Mouse (Mus musculus): ENCODE measurements around the gene Scamp1. TPM values are rescaled to one million over a fixed set of nuclear protein-coding genes. Genes with fewer than 3 reads are reported as not detected.

Scamp1 gene
- polyA plus RNA-seq, 1 experiment from 2014 or later: 25.2 TPM

DNA sequence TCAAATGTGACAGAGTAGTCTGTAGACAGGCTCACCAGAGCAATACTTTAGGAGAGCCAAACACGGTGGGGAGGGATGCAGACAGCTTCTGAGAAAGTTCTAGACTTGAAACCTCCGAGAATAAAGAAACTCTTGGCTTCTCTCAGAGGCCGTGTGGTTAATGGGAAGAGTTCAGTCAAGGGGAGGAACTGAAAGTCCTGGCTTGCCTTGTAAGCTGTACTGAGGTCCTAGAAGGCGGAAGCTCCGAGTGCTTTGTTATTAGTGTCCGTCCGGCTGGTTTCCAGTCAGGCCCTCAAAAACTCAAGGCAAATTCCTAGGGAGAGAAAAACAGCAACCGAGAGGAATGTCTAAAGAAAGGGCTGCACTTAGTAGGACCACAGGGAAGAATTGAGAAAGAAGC lies 10.3 kb upstream of the Scamp1 start:
- Histone ChIP-seq H3K4me3 (ENCODE audit: low read depth, low read length) (no peak overlapping the region), H3K4me1 (ENCODE audit: control insufficient read depth, insufficient read depth, low read length) (no peaks in the 10 kb centered on the region), H3K27me3 (replicated peaks; ENCODE audit: control insufficient read depth, insufficient read depth, low read length) (no peaks in the 10 kb centered on the region), H3K4me2 (ENCODE audit: low read depth, low read length) (no peak overlapping the region), H3K36me3 (ENCODE audit: control insufficient read depth, insufficient read depth, low read length) (no peaks in the 10 kb centered on the region), H3K9me3 (ENCODE audit: control insufficient read depth, low read length) (no peaks in the 10 kb centered on the region), H3K27ac (replicated peaks; ENCODE audit: low read depth, low read length) (no peak overlapping the region), H3K9ac (ENCODE audit: low read depth, low read length) (no peak overlapping the region)
- ATAC-seq (ENCODE audit: low read depth) (no peak), DNase-seq (ENCODE audit: low spot score) (no peak)
- 80% methylated on average over 8 of the region's 8 CpGs for WGBS

GRCm38 (mm10) chr13:94294886-94295285 lies 9.2 kb upstream of the Scamp1 start:
- 44% methylated on average over 3 of the region's 3 CpGs for WGBS
- Histone ChIP-seq H3K9ac (ENCODE audit: low read depth, low read length) (no peak overlapping the region), H3K4me2 (ENCODE audit: low read depth, low read length) (no peak overlapping the region), H3K9me3 (ENCODE audit: control insufficient read depth, low read length) (no peaks in the 10 kb centered on the region), H3K27ac (replicated peaks; ENCODE audit: low read depth, low read length) (no peak overlapping the region), H3K4me3 (ENCODE audit: low read depth, low read length) (no peak overlapping the region), H3K36me3 (ENCODE audit: control insufficient read depth, insufficient read depth, low read length) (no peaks in the 10 kb centered on the region), H3K4me1 (ENCODE audit: control insufficient read depth, insufficient read depth, low read length) (no peaks in the 10 kb centered on the region), H3K27me3 (replicated peaks; ENCODE audit: control insufficient read depth, insufficient read depth, low read length) (no peaks in the 10 kb centered on the region)
- DNase-seq (ENCODE audit: low spot score) (no peak), ATAC-seq (ENCODE audit: low read depth) (no peak)

DNA sequence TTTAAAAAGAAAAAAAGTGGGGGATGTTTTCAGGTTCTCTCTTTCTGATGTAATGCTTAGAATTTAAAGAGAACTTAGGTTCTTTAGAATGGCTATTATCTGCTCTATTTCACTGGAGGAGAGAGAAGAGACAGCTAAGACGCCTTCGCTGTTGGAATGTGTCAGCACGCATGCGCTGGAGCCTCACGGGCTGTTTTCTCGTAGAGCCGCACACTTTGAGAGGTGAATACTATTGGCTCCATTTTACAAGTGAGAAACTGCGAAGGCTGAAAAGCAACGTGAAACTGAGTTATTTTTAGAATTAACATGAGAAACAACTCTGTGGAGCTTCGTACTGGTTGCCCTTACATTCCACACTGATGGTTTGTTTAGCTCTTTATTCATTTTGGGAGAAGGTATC lies 8.3 kb upstream of the Scamp1 start:
- Histone ChIP-seq H3K4me3 (ENCODE audit: low read depth, low read length) (no peak overlapping the region), H3K4me1 (ENCODE audit: control insufficient read depth, insufficient read depth, low read length) (no peaks in the 10 kb centered on the region), H3K36me3 (ENCODE audit: control insufficient read depth, insufficient read depth, low read length) (no peaks in the 10 kb centered on the region), H3K27me3 (replicated peaks; ENCODE audit: control insufficient read depth, insufficient read depth, low read length) (no peaks in the 10 kb centered on the region), H3K9me3 (ENCODE audit: control insufficient read depth, low read length) (no peaks in the 10 kb centered on the region), H3K27ac (replicated peaks; ENCODE audit: low read depth, low read length) (no peak overlapping the region), H3K4me2 (ENCODE audit: low read depth, low read length) (no peak overlapping the region), H3K9ac (ENCODE audit: low read depth, low read length) (no peak overlapping the region)
- ATAC-seq (ENCODE audit: low read depth): no peak
- no peak for DNase-seq (ENCODE audit: low spot score)
- 66% methylated on average over 10 of the region's 10 CpGs for WGBS

- Histone ChIP-seq H3K27me3 (replicated peaks; ENCODE audit: control insufficient read depth, insufficient read depth, low read length) (no peaks in the 10 kb centered on the region), H3K4me1 (ENCODE audit: control insufficient read depth, insufficient read depth, low read length) (0 out of 2 replicates have a peak, but pooled peaks cover 5% of the 10 kb centered on the region), H3K4me3 (ENCODE audit: low read depth, low read length) (peak overlapping the region; percentile 97), H3K9me3 (ENCODE audit: control insufficient read depth, low read length) (no peaks in the 10 kb centered on the region), H3K9ac (ENCODE audit: low read depth, low read length) (peak overlapping the region; percentile 94; the same call in 1 of the 2 replicates), H3K27ac (replicated peaks; ENCODE audit: low read depth, low read length) (no peak overlapping the region), H3K36me3 (ENCODE audit: control insufficient read depth, insufficient read depth, low read length) (no peaks in the 10 kb centered on the region), H3K4me2 (ENCODE audit: low read depth, low read length) (peak overlapping the region; percentile 80)
- no peak for DNase-seq (ENCODE audit: low spot score)
- WGBS: 32% methylated on average over 5 of the region's 5 CpGs
- no peak for ATAC-seq (ENCODE audit: low read depth)
Measured at GRCm38 (mm10) chr13:94286195-94286594, 538 bp upstream of the Scamp1 start.

DNA sequence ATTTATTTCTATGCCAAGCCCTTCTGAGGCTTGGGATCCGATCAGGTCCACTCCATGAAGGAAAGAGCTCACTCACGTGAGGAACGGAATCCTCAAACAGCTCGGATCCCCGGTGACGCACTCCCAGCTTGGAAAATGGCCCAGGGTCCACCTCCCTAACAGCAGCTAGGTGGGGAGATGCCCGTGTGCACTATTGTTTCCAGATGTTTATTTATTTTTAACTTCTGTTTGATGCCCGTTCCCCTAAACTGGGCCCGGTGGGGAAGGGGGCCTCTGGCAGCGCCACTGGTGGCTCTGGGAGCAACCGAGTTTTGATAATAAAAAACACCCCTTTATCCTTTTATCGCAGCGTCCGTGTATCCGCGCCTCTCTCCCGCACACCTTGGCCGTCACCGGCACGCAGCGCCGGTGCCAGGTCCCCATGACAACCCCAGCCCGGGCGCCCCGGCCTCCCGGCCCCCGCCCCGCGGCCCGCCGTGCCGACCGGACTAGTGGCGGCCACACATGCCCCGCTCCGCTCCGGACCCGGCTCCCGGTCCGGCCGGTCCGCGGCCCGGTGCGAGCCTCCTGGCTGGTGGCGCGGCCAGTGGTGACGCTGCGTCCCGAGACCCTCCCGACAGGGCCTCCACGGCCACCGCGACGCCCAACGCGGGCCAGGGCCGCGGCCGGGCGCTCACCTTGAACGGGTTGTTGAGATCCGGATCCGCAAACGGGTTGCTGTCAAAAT lies 951 bp downstream of the Scamp1 start:
- H3K9ac ChIP-seq (ENCODE audit: low read depth, low read length): peak overlapping the region; percentile 94
- 0 out of 2 replicates have a peak, but pooled peaks cover 5% of the 10 kb centered on the region for H3K4me1 ChIP-seq (ENCODE audit: control insufficient read depth, insufficient read depth, low read length)
- peak overlapping the region; percentile 84 for H3K27ac ChIP-seq (replicated peaks; ENCODE audit: low read depth, low read length)
- H3K4me2 ChIP-seq (ENCODE audit: low read depth, low read length): peak overlapping the region; percentile 80
- no peaks in the 10 kb centered on the region for H3K27me3 ChIP-seq (replicated peaks; ENCODE audit: control insufficient read depth, insufficient read depth, low read length)
- ATAC-seq (ENCODE audit: low read depth) (no peak; the same call in 1 of the 2 replicates), DNase-seq (ENCODE audit: low spot score) (peak; percentile 65)
- under 1% methylated on average over 30 of the region's 65 CpGs for WGBS
- H3K4me3 ChIP-seq (ENCODE audit: low read depth, low read length): peak overlapping the region; percentile 97
- H3K36me3 ChIP-seq (ENCODE audit: control insufficient read depth, insufficient read depth, low read length): no peaks in the 10 kb centered on the region
- no peaks in the 10 kb centered on the region for H3K9me3 ChIP-seq (ENCODE audit: control insufficient read depth, low read length)

DNA sequence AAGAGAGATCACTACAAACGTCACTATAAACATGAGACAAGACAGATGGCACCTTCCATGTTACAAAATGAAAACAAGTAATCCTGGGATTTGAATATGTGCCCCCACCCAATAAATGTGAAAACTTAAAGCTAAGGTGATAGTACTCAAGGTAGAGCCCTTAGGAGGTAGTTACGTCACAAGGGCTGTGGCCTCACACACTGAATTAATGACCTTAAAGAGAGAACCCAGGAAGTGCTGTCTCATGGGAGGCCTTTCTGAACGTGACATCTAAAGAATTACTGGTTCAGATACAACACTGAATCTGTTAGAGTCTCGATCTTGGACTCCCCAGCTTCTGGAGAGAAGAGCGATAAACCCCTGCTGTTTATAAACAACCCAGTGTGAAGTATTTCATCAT lies 6.2 kb downstream of the Scamp1 start:
- 0 out of 2 replicates have a peak, but pooled peaks cover 5% of the 10 kb centered on the region for H3K4me1 ChIP-seq (ENCODE audit: control insufficient read depth, insufficient read depth, low read length)
- H3K4me3 ChIP-seq (ENCODE audit: low read depth, low read length): no peak overlapping the region
- ATAC-seq (ENCODE audit: low read depth): no peak
- no peaks in the 10 kb centered on the region for H3K36me3 ChIP-seq (ENCODE audit: control insufficient read depth, insufficient read depth, low read length)
- no peak overlapping the region for H3K9ac ChIP-seq (ENCODE audit: low read depth, low read length)
- H3K4me2 ChIP-seq (ENCODE audit: low read depth, low read length): no peak overlapping the region
- 62% methylated on average over 5 of the region's 5 CpGs for WGBS
- H3K9me3 ChIP-seq (ENCODE audit: control insufficient read depth, low read length): no peaks in the 10 kb centered on the region
- H3K27me3 ChIP-seq (replicated peaks; ENCODE audit: control insufficient read depth, insufficient read depth, low read length): no peaks in the 10 kb centered on the region
- no peak for DNase-seq (ENCODE audit: low spot score)
- no peak overlapping the region for H3K27ac ChIP-seq (replicated peaks; ENCODE audit: low read depth, low read length)

DNA sequence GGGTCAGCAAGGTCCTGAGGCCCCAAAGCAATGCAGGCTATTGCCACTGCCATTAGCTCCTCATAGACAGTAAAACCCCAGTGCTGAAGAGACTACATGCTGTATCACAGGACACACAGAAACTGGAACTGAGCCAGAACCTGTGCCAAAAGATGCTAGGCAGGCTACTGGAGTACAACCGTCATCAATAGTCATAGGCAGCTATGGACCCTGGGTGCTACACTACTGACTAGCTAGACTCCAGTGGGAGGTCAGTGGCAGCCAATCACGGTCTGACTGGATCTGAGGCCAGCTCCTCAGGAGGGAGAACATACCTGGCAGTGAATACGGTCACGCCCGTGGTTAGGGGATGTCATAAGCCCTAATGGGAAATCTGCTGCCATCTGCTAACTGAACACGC lies 14.4 kb downstream of the Scamp1 start:
- H3K27ac ChIP-seq (replicated peaks; ENCODE audit: low read depth, low read length): no peak overlapping the region
- no peaks in the 10 kb centered on the region for H3K36me3 ChIP-seq (ENCODE audit: control insufficient read depth, insufficient read depth, low read length)
- WGBS: 88% methylated on average over 6 of the region's 6 CpGs
- H3K27me3 ChIP-seq (replicated peaks; ENCODE audit: control insufficient read depth, insufficient read depth, low read length): no peaks in the 10 kb centered on the region
- no peak for DNase-seq (ENCODE audit: low spot score)
- H3K4me1 ChIP-seq (ENCODE audit: control insufficient read depth, insufficient read depth, low read length): 0 out of 2 replicates have a peak, but pooled peaks cover 2% of the 10 kb centered on the region
- H3K9ac ChIP-seq (ENCODE audit: low read depth, low read length): no peak overlapping the region
- H3K9me3 ChIP-seq (ENCODE audit: control insufficient read depth, low read length): no peaks in the 10 kb centered on the region
- H3K4me2 ChIP-seq (ENCODE audit: low read depth, low read length): no peak overlapping the region
- no peak for ATAC-seq (ENCODE audit: low read depth)
- no peak overlapping the region for H3K4me3 ChIP-seq (ENCODE audit: low read depth, low read length)

GRCm38 (mm10) chr13:94268201-94268600 lies 17.5 kb downstream of the Scamp1 start:
- Histone ChIP-seq H3K4me3 (ENCODE audit: low read depth, low read length) (no peak overlapping the region), H3K9ac (ENCODE audit: low read depth, low read length) (no peak overlapping the region), H3K4me2 (ENCODE audit: low read depth, low read length) (no peak overlapping the region), H3K36me3 (ENCODE audit: control insufficient read depth, insufficient read depth, low read length) (no peaks in the 10 kb centered on the region), H3K9me3 (ENCODE audit: control insufficient read depth, low read length) (no peaks in the 10 kb centered on the region), H3K4me1 (ENCODE audit: control insufficient read depth, insufficient read depth, low read length) (0 out of 2 replicates have a peak, but pooled peaks cover 2% of the 10 kb centered on the region), H3K27me3 (replicated peaks; ENCODE audit: control insufficient read depth, insufficient read depth, low read length) (no peaks in the 10 kb centered on the region), H3K27ac (replicated peaks; ENCODE audit: low read depth, low read length) (no peak overlapping the region)
- ATAC-seq (ENCODE audit: low read depth): no peak
- 50% methylated on average over 7 of the region's 7 CpGs for WGBS
- DNase-seq (ENCODE audit: low spot score): no peak

GRCm38 (mm10) chr13:94267190-94267589 lies 18.5 kb downstream of the Scamp1 start:
- WGBS: 60% methylated on average over 4 of the region's 4 CpGs
- H3K27me3 ChIP-seq (replicated peaks; ENCODE audit: control insufficient read depth, insufficient read depth, low read length): no peaks in the 10 kb centered on the region
- H3K4me3 ChIP-seq (ENCODE audit: low read depth, low read length): no peak overlapping the region
- no peaks in the 10 kb centered on the region for H3K9me3 ChIP-seq (ENCODE audit: control insufficient read depth, low read length)
- H3K9ac ChIP-seq (ENCODE audit: low read depth, low read length): no peak overlapping the region
- no peak for ATAC-seq (ENCODE audit: low read depth)
- H3K4me1 ChIP-seq (ENCODE audit: control insufficient read depth, insufficient read depth, low read length): 0 out of 2 replicates have a peak, but pooled peaks cover 2% of the 10 kb centered on the region
- no peak overlapping the region for H3K4me2 ChIP-seq (ENCODE audit: low read depth, low read length)
- H3K36me3 ChIP-seq (ENCODE audit: control insufficient read depth, insufficient read depth, low read length): no peaks in the 10 kb centered on the region
- DNase-seq (ENCODE audit: low spot score): no peak
- H3K27ac ChIP-seq (replicated peaks; ENCODE audit: low read depth, low read length): no peak overlapping the region

Measured in embryonic facial prominence, embryonic 14.5 days (tissue).